Mouse (Mus musculus) ES-E14 (cell line): Measurements from ENCODE around the gene Zfp59. TPM values are rescaled to one million over a fixed set of nuclear protein-coding genes. Genes with fewer than 3 reads are reported as not detected.

Source experiments
- DNase-seq: peaks from one replicate; pipeline ENCODE4 v3.0.0-alpha.2; 2013; ENCODE audit warnings: low read depth, low spot score
- H3K27ac ChIP-seq: 2 replicates; pipeline ENCODE4 v1.5.1; 2012; ENCODE audit warnings: low read depth, mild to moderate bottlenecking, low read length, moderate library complexity, mixed read lengths; ENCODE audit not compliant: poor library complexity, insufficient read depth, severe bottlenecking
- H3K36me3 ChIP-seq: 2 replicates; pipeline ENCODE4 v1.6.1; 2012; ENCODE audit warnings: mild to moderate bottlenecking, low read length, moderate library complexity, mixed read lengths; ENCODE audit not compliant: control insufficient read depth, poor library complexity, insufficient read depth, severe bottlenecking
- H3K4me1 ChIP-seq, 2 experiments: fragments of 150-350 bp in 1 of 2; sonication (generic) in 1 of 2; 2 replicates each; pipeline ENCODE4 v1.6.1; 2012; ENCODE audit warnings: low read length in 2 of 2, mild to moderate bottlenecking in 1 of 2, mixed read lengths in 1 of 2; ENCODE audit not compliant: control insufficient read depth in 2 of 2, insufficient read depth in 2 of 2, poor library complexity in 1 of 2
- H3K4me3 ChIP-seq, 2 experiments: fragments of 150-350 bp in 1 of 2; sonication (generic) in 1 of 2; 2 replicates each; pipeline ENCODE4 v1.5.1; 2012; ENCODE audit warnings: low read length in 2 of 2, low read depth in 1 of 2, mild to moderate bottlenecking in 1 of 2, mixed read lengths in 1 of 2; ENCODE audit not compliant: insufficient read depth in 1 of 2, poor library complexity in 1 of 2, severe bottlenecking in 1 of 2
- H3K9ac ChIP-seq: 2 replicates; pipeline ENCODE4 v1.6.1; 2012; ENCODE audit warnings: low read depth, mild to moderate bottlenecking, low read length, mixed read lengths; ENCODE audit not compliant: poor library complexity, insufficient read depth, severe bottlenecking
- H3K9me3 ChIP-seq: fragments of 150-350 bp; sonication (generic); 2 replicates; pipeline ENCODE4 v1.6.1; 2012; ENCODE audit warnings: low read depth, mild to moderate bottlenecking, low read length; ENCODE audit not compliant: control insufficient read depth, insufficient read depth
- CHD2 ChIP-seq: IDR thresholded peaks from 2 replicates; pipeline ENCODE4 v1.6.1; 2014; ENCODE audit warnings: mild to moderate bottlenecking, low read depth, low read length, inconsistent platforms
- HCFC1 ChIP-seq: IDR thresholded peaks from 2 replicates; pipeline ENCODE4 v1.6.1; 2012; ENCODE audit warnings: low read length, inconsistent platforms, borderline replicate concordance; ENCODE audit not compliant: insufficient read depth
- MAFK ChIP-seq: IDR thresholded peaks from 2 replicates; pipeline ENCODE4 v1.6.1; 2014; ENCODE audit warnings: mild to moderate bottlenecking, low read depth, low read length, inconsistent platforms; ENCODE audit not compliant: insufficient read depth
- ZC3H11A ChIP-seq: IDR thresholded peaks from 2 replicates; pipeline ENCODE4 v1.6.1; 2012; ENCODE audit warnings: low read depth, mild to moderate bottlenecking, inconsistent platforms, low read length, borderline replicate concordance
- ZNF384 ChIP-seq: IDR thresholded peaks from 2 replicates; pipeline ENCODE4 v1.6.1; 2012; ENCODE audit warnings: low read depth, low read length, inconsistent platforms
- in situ Hi-C, 2 experiments: fragments of 600-800 bp; cut with MboI; formaldehyde crosslinking; loops; one replicate each; pipeline ENCODE4 v1.15.1; 2025; ENCODE audit warnings: low sequenced_read_pairs in 2 of 2, inconsistent platforms in 1 of 2; ENCODE audit not compliant: unreplicated experiment in 2 of 2
- total RNA-seq: library from RNA; depleted of rRNA; stranded (reverse); fragments of 300-350 nt; gene quantifications from 2 replicates; pipeline ENCODE4 v1.2.3, GENCODE M21; 2012; rRNA removed

The Zfp59 gene
- total RNA-seq, 1 experiment: 16.3 TPM

GRCm38 (mm10) chr7:27905061-27905848 lies 66.8 kb downstream of the Zfp59 start:
- DNase-seq: no peak
- Histone ChIP-seq H3K27ac (no peak overlapping the region), H3K9ac (no peak overlapping the region), H3K36me3 (no peaks in the 10 kb centered on the region), H3K4me1 (no peaks in the 10 kb centered on the region), H3K4me3 (no peak overlapping the region), H3K9me3 (no peaks in the 10 kb centered on the region)
- TF ChIP-seq ZNF384 (no peak), CHD2 (no peak), MAFK (no peak), HCFC1 (no peak), ZC3H11A (no peak)
- in situ Hi-C loops: no loop called here

Other genes with a start within 250 kb of the Zfp59 start
- gene Akt2, start 247.1 kb upstream of the Zfp59 start, total RNA-seq: 42.2 and 44.8 TPM in 2 replicates
- 0.54 and 0.74 TPM in 2 replicates for gene Ttc9b, start 184.7 kb upstream of the Zfp59 start, total RNA-seq
- 20.2 and 21.6 TPM in 2 replicates for gene Map3k10, start 164.0 kb upstream of the Zfp59 start, total RNA-seq
- gene Zfp607b, start 149.3 kb upstream of the Zfp59 start, total RNA-seq: 5.3 and 6.6 TPM in 2 replicates
- gene Zfp60, start 107.2 kb upstream of the Zfp59 start, total RNA-seq: 11.0 and 12.0 TPM in 2 replicates
- 6.8 and 9.3 TPM in 2 replicates for gene Zfp626, start 31.4 kb upstream of the Zfp59 start, total RNA-seq
- 3.8 and 3.9 TPM in 2 replicates for gene Zfp607a, start 18.9 kb downstream of the Zfp59 start, total RNA-seq
- gene Zfp974, start 90.9 kb downstream of the Zfp59 start, total RNA-seq: 3.5 and 3.8 TPM in 2 replicates
- 12.4 and 15.2 TPM in 2 replicates for gene Zfp780b, start 140.6 kb downstream of the Zfp59 start, total RNA-seq
- 21.6 and 24.0 TPM in 2 replicates for gene Zfp850, start 175.5 kb downstream of the Zfp59 start, total RNA-seq
- gene Psmc4, start 211.5 kb downstream of the Zfp59 start, total RNA-seq: 211 and 287 TPM in 2 replicates
- gene Fcgbp, start 232.6 kb downstream of the Zfp59 start, total RNA-seq: 0.85 and 1.2 TPM in 2 replicates